In the genomic region with DNA sequence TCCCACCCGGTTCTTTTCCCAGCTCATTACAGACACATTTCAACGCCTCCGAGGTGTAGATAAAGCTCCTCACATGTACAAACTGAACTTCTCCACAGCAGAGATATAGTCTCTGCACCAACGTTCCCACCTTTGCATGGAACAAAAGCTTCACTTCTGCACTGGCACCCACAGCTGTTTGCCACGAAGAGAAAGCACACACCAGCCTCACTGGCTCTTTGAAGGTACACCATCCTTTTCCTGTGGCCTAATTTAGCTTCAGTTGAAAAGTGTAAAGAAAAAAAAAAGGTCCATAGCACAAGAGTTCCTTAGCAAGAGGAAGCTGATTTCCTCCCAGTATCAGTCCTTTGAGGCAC, we compare ENCODE assay signal across 12 mouse cellular contexts. TPM values are rescaled to one million over a fixed set of nuclear protein-coding genes. Genes with fewer than 3 reads are reported as not detected.
DNase-seq lines count a peak whose midpoint lies in the region; ATAC-seq and TF ChIP-seq lines count a peak whose summit lies in the region.
"Had no signal": no experiment of that assay in that cellular context is flagged by ENCODE, and none has a peak within 500 bp of the region (broad histone marks: within the 10 kb centered on the region; RNA-seq: fewer than 3 reads in every experiment).

No protein-coding gene starts in this region.

- TF ChIP-seq POLR2A in kidney, adult 2 months (IDR thresholded peaks at IDR 0.05; ENCODE audit: low read depth, low read length): no peak

- no peak for TF ChIP-seq CTCF in kidney, adult 2 months (conservative IDR thresholded peaks at IDR 0.05; ENCODE audit: insufficient read depth, insufficient read length, low read depth, low read length)

- no peak for DNase-seq in frontal cortex, postnatal 36 days (ENCODE audit: low spot score in 2 of 2)
- DNase-seq in kidney, adult 2 months: no peak
- DNase-seq in kidney, postnatal 36 days: no peak
- DNase-seq in naive thymus-derived CD4-positive, alpha-beta T cell, adult 2 months (ENCODE audit: low read depth): peak; percentile 70
- DNase-seq in MN1 (ENCODE audit: low spot score): no peak
- DNase-seq in embryonic facial prominence, embryonic 10.5 days (ENCODE audit: low spot score): no peak
- DNase-seq: lung, postnatal 4 days; right cerebral cortex, postnatal 4 days had no signal

- WGBS in kidney, adult 2 months: 21% methylated on average over 5 of the region's 5 CpGs
- WGBS in embryonic facial prominence, embryonic 10.5 days: 86% methylated on average over 5 of the region's 5 CpGs

- no peaks in the 10 kb centered on the region for H3K36me3 ChIP-seq in kidney, adult 2 months (ENCODE audit: control insufficient read depth, insufficient read depth, low read length)
- H3K36me3 ChIP-seq in embryonic facial prominence, embryonic 10.5 days (replicated peaks): no peaks in the 10 kb centered on the region
- H3K36me3 ChIP-seq: G1E; hindbrain, embryonic 13.5 days had no signal

- peak overlapping the region; percentile 27 for H3K4me3 ChIP-seq in kidney, adult 2 months (ENCODE audit: insufficient read depth, low read depth, low read length)
- no peak overlapping the region for H3K4me3 ChIP-seq in embryonic facial prominence, embryonic 10.5 days
- H3K4me3 ChIP-seq: hindbrain, embryonic 13.5 days had no signal

- H3K9me3 ChIP-seq in embryonic facial prominence, embryonic 10.5 days: no peaks in the 10 kb centered on the region
- H3K9me3 ChIP-seq: G1E; hindbrain, embryonic 13.5 days had no signal

- ATAC-seq in frontal cortex, adult (ENCODE audit: low TSS enrichment): peak; percentile 62; the same call in 1 of the 2 replicates
- peak; percentile 56 for ATAC-seq in activated CD4-positive, CD25-positive, alpha-beta regulatory T cell, adult 4 months

- H3K27me3 ChIP-seq in kidney, adult 2 months (replicated peaks; ENCODE audit: control insufficient read depth, insufficient read depth, low read length): no peaks in the 10 kb centered on the region
- no peaks in the 10 kb centered on the region for H3K27me3 ChIP-seq in embryonic facial prominence, embryonic 10.5 days (replicated peaks; ENCODE audit: low read depth, poor library complexity, severe bottlenecking)
- H3K27me3 ChIP-seq: hindbrain, embryonic 13.5 days had no signal

- peaks cover 13% of the 10 kb centered on the region; the same call in 1 of the 2 replicates for H3K4me1 ChIP-seq in kidney, adult 2 months (ENCODE audit: control insufficient read depth, insufficient read depth, low read length)
- H3K4me1 ChIP-seq in embryonic facial prominence, embryonic 10.5 days: no peaks in the 10 kb centered on the region
- H3K4me1 ChIP-seq: hindbrain, embryonic 13.5 days had no signal

- peak overlapping the region; percentile 81 for H3K27ac ChIP-seq in kidney, adult 2 months (ENCODE audit: insufficient read depth, low read depth, low read length)
- no peak overlapping the region for H3K27ac ChIP-seq in embryonic facial prominence, embryonic 10.5 days (replicated peaks)
- H3K27ac ChIP-seq: hindbrain, embryonic 13.5 days had no signal

RNA-seq across cellular contexts. Expression of a gene that starts 25.9 kb away (rescaled TPM):
- polyA plus RNA-seq in kidney, adult 2 months (2012; rRNA removed): 1.9 and 2.6 TPM in 2 replicates
- 100 to 1,000 TPM; 116 to 146 TPM for polyA plus RNA-seq in activated CD4-positive, CD25-positive, alpha-beta regulatory T cell, adult 4 months (2017; shearing (Covaris generic))
- 9.4 and 10.8 TPM in 2 replicates for polyA plus RNA-seq in embryonic facial prominence, embryonic 10.5 days (2016; fragmentation: Nextera tagmentation; extraction: Ambion mirVana)
